Mouse (Mus musculus) megakaryocyte progenitor cell, adult 5-6 weeks (primary cell): Measurements from ENCODE around the gene Mst1. TPM values are rescaled to one million over a fixed set of nuclear protein-coding genes. Genes with fewer than 3 reads are reported as not detected.

Experiments
- ATAC-seq: replicated peaks from 2 replicates; pipeline ENCODE4 v1.8.0; 2016; ENCODE audit warnings: mild to moderate bottlenecking, moderate TSS enrichment, inconsistent platforms; ENCODE audit not compliant: poor library complexity
- total RNA-seq, 2 experiments: library from RNA; stranded (forward) in 1 of 2; stranded (reverse) in 1 of 2; fragments of 157-497, 149-512 nt in 1 of 2; fragments of 200-1000 nt in 1 of 2; gene quantifications; 2 replicates each; pipeline versions ENCODE4 v1.2.3 to v1.2.4; 2015 to 2017

The Mst1 gene
- total RNA-seq, 2 experiments from 2014 or later, result 0.37 to 3.1 TPM

DNA sequence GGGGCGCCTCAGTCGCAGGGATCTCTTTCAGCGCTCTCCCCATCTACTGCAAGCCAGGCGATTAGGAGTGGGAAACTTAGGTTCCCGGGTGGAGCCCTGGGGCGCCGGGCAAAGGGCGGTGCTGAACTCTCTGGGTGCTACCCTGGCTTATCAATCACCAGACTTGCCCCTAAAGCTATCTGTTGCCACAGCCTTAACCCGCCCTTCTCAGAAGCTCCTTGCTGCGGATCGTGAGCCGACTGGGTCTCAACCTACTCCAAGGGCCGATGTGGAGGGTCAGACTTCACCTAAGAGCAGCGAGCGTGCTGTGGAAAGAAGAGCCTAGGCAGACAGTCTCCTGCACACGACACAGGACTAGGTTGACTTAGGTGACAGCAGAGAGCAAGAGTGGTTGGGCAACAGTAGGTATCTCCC, 14.8 kb downstream of the Mst1 start:
- peak; percentile 72 for ATAC-seq

DNA sequence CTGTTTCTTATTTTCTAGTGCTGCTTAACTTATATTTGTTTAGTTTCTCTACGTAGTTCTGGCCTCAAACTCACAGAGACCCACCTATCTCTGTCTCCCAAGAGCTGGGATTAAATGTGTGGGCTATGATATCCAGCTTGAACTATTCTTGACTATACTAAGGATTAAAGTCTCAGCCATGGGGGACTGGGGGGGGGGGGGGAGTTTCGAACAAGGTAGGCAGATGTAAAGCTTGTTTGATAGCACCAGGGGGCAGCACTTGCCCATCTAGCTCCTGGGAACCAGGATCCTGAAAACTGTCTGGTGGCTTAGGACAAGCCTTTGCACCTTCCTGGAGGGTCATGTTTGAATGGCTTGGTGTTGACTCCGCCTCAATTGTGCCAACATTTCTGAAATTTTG, 15.3 kb downstream of the Mst1 start:
- peak; percentile 42 for ATAC-seq

DNA sequence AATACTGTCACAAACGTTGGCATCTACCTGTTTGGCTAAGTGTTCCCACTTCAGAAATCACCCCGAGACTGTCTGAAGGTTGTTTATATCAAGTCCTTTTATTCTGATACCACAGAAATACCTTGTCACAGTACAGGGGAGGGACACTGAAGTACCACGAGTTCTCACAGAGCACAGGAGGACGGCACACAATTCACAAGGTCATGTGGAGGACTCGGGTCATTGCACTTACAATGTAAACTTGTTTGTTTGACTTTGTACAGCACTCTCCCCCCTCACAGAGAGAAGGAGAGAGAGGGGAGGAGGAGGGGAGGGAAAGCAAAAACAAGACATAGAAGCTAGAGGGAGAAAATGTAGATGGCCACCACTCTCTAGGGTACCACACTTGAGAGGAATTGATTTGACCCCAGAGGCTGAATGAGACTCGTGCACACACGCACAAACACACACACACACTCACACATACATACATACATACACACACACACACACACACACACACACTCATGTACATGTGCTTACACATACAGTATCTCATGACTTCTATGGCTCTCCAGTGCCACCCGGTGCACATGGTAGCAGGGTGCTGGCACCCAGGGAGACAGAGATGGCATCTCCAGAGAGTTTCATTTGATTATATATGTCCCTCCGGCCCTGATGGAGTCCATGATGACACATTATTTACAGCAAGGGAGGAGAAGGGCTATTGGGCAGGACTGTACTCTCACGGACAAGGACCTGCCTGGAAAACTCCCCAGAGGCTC, 15.9 kb downstream of the Mst1 start:
- ATAC-seq, result no peak; the same call in 1 of the 2 replicates

DNA sequence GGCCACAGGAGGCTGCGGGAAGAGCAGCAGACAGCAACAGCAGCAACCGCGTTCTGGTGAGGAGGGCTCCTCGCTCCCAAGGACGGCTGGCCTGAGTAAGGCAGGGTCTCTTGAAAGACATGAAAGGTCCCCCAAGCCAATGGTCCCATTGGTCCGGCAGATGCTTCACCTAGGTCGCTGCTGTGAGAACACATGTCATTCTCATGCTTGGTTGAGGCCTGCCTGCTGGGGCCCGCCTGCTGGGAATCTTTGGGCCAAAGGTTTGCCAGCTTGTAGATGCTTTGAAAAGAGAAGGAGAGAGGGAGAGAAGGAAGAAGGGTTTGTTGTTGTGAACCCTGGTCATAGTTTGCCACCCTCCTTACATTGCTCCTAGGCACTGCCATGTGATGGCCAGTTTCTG, 19.4 kb downstream of the Mst1 start:
- ATAC-seq, result no peak

DNA sequence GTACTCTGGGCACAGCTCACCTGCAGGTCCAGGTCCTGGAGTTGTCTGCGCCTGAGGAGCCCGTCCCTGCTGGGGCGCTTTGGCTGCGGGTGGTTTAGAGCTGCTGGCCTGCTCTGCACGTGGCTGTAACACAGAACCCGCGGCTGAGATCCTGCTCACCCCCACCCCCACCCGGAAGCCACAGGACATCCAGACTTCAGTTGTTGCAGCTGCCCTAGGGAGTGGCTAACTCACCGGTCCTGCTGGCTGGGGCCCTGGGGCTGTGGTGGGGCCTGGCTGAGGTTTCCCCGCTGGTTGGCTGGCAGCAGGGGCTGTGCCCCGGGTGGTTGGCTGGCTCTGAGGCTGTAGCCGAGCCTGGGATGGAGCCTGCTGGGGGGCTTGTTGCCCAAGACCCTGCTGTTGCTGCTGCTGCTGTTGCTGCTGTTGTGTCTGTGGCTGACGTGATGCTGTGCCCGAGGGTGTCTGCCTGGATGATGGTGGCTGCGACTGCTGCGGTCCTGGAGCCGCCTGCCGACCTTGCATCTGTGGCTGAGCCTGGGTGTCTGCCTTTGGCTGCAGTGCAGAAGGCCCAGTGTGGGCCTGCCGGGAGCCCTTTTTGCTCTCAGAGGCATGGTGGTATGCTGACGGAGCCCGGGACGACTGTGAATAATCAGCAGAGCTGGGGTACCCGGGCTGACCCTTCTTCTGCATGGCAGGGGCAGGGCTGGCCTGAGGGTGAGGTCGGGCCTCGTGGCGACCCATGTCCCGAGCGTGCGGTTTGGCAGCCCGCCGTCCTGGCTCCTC, 24.7 kb downstream of the Mst1 start:
- ATAC-seq, result peak; percentile 89

DNA sequence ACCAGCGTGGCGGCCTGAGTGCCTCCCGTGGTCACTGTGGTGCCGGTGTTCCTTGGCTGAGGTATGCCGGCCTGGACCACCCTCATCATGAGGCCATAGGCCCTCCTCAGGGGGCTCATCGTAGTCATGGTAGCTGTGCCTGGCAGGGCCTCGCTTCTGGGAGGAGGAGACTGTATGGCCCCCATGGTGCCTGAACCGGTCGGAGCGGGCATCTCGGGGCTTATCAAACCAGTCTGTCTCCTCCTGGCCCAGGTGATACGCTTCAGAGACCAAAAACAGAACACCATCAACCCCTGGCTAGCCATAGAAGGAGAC, 25.3 kb downstream of the Mst1 start:
- ATAC-seq, result no peak

DNA sequence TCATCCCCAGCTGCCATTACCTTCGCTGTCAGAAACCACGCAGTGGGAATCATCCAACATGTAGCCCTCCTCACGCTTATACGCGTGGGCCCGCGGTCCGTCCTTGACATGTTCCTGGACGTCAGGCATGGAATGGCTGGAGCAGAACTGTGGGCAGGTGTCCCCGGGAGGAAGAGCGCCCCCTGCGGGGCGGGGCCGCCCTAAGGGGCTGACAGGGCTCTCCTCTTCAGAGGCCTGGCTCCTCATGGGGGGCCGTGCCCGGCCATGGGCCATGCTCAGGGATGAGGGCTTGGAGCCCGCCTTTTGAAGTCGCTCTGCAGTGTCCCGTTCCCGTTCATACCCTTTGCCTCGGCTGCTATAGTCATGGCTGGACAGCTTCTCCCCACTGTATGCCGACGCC, 25.9 kb downstream of the Mst1 start:
- no peak for ATAC-seq

DNA sequence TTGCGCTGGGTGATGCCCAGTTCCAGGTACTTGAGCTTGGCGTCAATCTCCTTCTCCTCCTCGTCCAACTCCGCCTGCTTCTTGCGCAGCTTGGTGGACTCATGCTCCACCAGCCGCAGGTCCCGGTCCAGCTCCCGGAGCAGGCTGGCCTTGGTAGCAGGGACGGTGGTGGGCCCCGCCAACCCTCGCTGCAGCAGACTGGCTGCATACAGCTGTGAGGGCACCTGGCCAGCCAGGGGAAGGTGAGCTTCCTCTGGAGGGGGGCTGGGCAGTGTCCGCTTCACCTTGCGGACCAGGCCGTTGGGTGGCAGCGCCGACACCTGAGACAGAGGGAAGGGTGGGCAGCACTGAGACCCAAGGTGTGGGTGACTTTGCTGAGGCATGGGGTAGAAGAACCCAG, 27.6 kb downstream of the Mst1 start:
- no peak for ATAC-seq

- ATAC-seq, result no peak
Measured at GRCm38 (mm10) chr9:108110160-108110559, 29.9 kb downstream of the Mst1 start.

DNA sequence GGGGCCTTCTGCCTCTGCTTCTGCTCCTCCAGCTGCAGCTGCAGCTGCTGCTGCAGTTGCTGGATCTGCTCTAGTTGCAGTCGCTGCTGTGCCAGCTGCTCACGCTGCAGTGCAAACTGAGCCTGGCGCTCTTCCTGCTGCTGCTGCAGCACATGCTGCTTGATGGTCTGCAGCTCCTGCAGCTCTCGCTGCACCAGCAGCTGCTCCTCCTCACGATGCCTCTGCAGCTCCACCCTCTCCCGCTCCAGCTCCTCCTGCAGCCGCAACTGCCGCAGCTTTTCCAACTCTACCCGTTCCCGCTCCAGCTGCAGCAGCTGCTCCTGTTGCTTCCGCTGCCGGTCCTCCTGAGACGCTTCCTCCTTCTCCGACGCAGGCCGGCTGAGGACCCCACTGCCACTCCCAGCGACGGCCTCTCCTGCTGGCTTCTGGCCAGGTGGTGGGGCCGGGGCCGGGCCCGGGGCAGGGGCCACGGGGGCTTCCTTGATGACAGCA, 30.9 kb downstream of the Mst1 start:
- peak; percentile 21 for ATAC-seq

GRCm38 (mm10) chr9:108111593-108112121, 31.4 kb downstream of the Mst1 start:
- peak; percentile 27 for ATAC-seq

DNA sequence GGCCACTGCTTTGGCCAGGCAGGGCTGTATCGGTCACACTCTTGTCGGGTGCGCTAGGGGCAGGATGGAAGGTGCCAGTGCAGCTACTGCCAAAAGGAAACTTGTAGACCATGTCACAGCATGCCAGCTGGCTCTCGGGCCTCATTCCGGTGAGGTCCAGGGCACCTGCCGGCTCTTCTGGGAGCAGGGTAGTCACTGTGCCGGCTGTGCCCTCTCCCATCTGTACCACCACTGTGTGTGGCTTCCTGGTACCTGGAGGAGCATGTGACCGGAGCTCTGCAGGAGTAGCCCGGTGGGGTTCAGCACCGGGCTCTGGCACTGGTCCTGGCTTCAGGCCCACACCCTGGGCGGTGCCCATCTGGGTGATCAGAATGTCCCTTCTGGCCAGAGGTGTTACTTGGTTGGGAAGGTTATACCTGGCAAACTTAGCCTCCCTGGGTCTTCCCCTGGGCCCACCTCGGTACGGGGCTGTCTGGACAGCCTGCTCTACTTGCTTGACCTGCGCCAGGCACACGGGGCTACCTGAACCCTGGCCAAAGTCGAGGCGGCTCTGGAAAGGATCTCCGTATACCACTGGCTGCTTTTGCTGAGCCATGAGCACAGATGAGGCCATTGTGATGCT, 32.6 kb downstream of the Mst1 start:
- ATAC-seq, result no peak

DNA sequence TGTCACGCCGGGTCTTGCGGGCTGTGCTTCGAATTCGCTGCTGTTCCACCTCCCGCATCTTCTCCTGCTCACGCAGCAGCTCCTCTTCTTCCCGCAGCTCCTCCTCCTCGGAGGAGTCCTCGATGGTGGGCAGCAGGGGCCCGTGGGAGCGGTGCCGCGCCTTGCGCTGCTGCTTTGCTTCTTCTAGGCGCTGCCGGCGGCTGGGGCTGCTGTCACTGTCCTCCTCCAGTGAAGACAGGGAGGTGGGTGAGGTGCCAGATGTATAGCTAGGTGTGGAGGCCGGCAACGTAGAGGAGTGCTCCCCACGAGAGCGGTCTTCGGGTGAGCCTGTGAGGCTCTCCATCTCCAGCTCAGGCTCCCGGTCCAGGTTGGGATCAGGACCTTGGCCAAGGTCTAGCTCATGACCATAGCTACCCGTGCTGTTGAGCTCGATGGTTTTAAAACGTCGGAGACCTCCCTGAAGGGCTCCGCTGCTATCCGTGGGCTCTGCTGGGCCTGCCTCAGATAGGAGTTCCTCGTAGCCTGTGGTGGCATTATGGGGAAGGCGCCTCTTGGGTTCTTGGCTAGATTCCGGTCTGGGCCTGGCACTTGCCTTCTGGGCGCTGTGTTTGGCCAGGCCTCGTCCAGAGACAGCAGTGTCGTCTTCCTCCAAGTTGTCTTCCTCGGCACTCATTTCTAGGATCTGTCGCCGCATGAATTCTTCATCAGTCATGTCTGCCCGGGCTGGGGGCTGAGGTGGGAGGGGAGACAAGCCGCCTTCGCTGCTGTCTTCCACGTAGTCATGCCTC, 35.2 kb downstream of the Mst1 start:
- no peak for ATAC-seq

- ATAC-seq, result no peak
Measured at GRCm38 (mm10) chr9:108117143-108117542, 36.9 kb downstream of the Mst1 start.

DNA sequence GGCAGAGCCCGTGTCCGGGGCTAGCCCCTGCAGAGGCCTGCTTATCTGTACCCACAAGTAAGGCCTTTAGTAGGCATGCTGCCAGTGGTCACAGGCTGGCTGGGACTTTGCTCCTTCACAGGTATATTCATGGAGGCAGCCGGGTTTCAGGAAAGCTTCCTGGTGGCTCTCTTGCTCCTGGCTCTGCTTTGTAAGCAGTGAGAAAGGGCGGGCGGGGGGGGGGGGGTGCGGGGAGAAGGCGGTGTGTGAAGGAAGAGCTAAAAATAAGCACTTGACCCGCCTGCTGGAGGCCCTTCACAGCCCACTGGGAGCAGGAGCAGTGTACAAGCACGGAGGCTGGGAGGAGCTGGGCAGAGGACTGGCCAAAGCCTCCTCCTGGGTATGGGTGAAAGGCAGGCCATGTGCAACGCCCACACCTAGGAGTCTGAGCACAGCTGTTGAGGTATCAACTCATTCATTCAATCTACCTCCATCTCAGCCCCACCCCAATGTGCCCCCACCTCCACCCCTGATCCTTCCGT, 39.7 kb downstream of the Mst1 start:
- ATAC-seq, result 0 out of 2 replicates have a peak, but pooled peaks have one; percentile 1

DNA sequence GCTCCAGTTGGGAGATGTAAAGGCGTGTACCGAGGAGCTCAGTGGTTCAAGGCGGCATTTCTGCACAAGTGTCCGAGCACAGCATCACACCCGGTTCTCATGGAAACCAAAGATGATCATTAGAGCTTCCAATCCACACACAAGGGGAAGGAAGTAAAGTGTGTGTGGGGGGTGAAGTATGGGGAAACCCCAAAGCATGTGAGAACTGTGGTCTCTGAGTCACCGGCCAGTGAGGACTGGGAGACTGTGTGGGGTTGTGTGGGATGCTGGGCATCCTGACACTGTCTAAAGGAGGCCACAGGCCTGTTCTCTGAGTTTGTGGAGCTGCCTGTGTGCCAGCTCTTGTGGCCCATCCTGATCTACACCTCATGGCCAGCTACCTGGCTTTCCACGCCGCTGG, 40.4 kb downstream of the Mst1 start:
- peak; percentile 90 for ATAC-seq

DNA sequence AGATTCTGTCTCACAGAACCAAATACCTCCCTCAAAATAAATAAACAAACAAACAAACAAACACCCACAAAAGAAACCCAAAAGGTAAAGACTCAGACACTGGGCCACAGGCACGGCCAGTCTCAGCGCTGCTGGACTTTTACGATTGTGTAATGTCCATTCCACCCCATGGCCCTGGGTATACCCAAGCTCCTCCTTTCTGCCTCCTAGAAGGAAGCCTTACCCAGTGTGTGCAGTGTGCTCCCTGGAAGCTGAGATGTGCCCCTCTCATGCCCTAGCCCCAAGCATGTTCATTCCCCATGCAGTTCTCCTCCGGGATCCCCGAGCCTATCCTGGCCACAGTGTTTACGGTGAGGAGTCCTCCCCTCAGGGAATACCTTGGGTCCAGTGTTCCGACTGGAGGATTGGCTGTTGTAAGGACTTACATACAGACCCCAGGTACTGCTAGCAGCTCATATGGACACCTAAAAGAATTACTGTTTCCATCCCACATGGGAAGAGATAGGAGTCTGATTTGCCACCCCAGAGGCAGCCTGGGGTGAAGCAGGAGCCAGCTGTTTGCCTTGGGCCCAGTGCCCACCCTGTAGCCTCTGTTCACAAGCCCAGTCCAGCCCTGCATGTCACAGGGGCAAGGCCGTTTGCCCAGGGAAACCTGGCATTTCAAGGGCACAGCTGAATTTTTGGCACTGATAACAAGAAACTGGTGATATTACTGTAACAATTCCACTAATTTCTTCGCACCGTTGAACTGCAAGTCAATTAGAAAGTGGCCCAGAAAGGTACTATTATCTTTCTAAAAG, 41.1 kb downstream of the Mst1 start:
- no peak for ATAC-seq

GRCm38 (mm10) chr9:108123916-108124315, 43.7 kb downstream of the Mst1 start:
- ATAC-seq, result no peak

DNA sequence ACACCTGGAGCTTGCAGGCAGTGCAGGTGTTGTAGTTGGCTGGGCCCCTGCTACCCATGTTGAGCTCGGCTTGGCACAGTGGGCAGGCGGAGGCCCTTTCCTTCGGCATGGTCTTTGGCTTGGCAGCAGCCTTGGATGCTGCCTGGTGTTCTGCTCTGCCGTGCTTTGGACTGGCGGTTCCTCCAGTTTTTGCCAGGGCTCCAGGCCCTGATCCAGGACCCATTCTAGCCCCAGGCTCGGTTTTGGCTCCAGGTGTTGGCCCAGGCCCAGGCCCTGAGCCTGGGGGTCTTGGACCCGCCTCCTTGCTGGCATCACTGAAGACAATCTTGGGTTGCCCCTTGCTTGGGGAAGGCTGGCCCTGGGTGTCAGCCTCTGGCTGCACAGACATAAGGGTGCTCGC, 45.5 kb downstream of the Mst1 start:
- no peak for ATAC-seq
